Mouse (Mus musculus) megakaryocyte progenitor cell, adult 5-6 weeks (primary cell): ENCODE results near the gene Calhm3. TPM values are rescaled to one million over a fixed set of nuclear protein-coding genes. Genes with fewer than 3 reads are reported as not detected.

Experiments used
- ATAC-seq: replicated peaks from 2 replicates; pipeline ENCODE4 v1.8.0; 2016; ENCODE audit warnings: mild to moderate bottlenecking, moderate TSS enrichment, inconsistent platforms; ENCODE audit not compliant: poor library complexity
- total RNA-seq, 2 experiments: library from RNA; stranded (forward) in 1 of 2; stranded (reverse) in 1 of 2; fragments of 157-497, 149-512 nt in 1 of 2; fragments of 200-1000 nt in 1 of 2; gene quantifications; 2 replicates each; pipeline versions ENCODE4 v1.2.3 to v1.2.4; 2015 to 2017

The Calhm3 gene
- total RNA-seq, 2 experiments from 2014 or later, result not detected

GRCm38 (mm10) chr19:47122802-47123201 is 34.8 kb downstream of the Calhm3 start:
- peak; percentile 75 for ATAC-seq

- peak; percentile 83 for ATAC-seq
Measured at GRCm38 (mm10) chr19:47121054-47121453, 36.5 kb downstream of the Calhm3 start.

- no peak for ATAC-seq
Measured at GRCm38 (mm10) chr19:47118634-47119033, 38.9 kb downstream of the Calhm3 start.

- ATAC-seq, result no peak
Measured at GRCm38 (mm10) chr19:47104641-47105271, 52.8 kb downstream of the Calhm3 start.

Other genes with a start within 250 kb of the Calhm3 start
- 0.22 TPM in 1 of 2 replicates, not detected in the other for gene Ina, start 143.1 kb downstream of the Calhm3 start, total RNA-seq (2015)
- not detected in 2 replicates for gene Ina, start 143.1 kb downstream of the Calhm3 start, total RNA-seq (2017)
- 52.5 and 59.4 TPM in 2 replicates for gene Nt5c2, start 142.6 kb downstream of the Calhm3 start, total RNA-seq (2015)
- 79.3 and 80.0 TPM in 2 replicates for gene Nt5c2, start 142.6 kb downstream of the Calhm3 start, total RNA-seq (2017)
- 22.8 and 29.0 TPM in 2 replicates for gene Pcgf6, start 106.9 kb downstream of the Calhm3 start, total RNA-seq (2015)
- gene Pcgf6, start 106.9 kb downstream of the Calhm3 start, total RNA-seq (2017), result 9.1 and 14.2 TPM in 2 replicates
- gene Taf5, start 90.0 kb downstream of the Calhm3 start, total RNA-seq (2015), result 17.0 and 18.7 TPM in 2 replicates
- 20.6 and 25.7 TPM in 2 replicates for gene Taf5, start 90.0 kb downstream of the Calhm3 start, total RNA-seq (2017)
- 483 and 581 TPM in 2 replicates for gene Usmg5, start 67.1 kb downstream of the Calhm3 start, total RNA-seq (2015)
- gene Usmg5, start 67.1 kb downstream of the Calhm3 start, total RNA-seq (2017), result 452 and 544 TPM in 2 replicates
- gene Pdcd11, start 67.0 kb downstream of the Calhm3 start, total RNA-seq (2015), result 9.0 and 12.6 TPM in 2 replicates
- 23.0 and 27.4 TPM in 2 replicates for gene Pdcd11, start 67.0 kb downstream of the Calhm3 start, total RNA-seq (2017)
- gene Calhm2, start 19.5 kb downstream of the Calhm3 start, total RNA-seq (2015), result 6.1 and 7.3 TPM in 2 replicates
- 11.3 and 14.4 TPM in 2 replicates for gene Calhm2, start 19.5 kb downstream of the Calhm3 start, total RNA-seq (2017)
- not detected in 2 replicates for gene Calhm1, start 13.5 kb downstream of the Calhm3 start, total RNA-seq (2015)
- gene Calhm1, start 13.5 kb downstream of the Calhm3 start, total RNA-seq (2017), result not detected in 2 replicates
- gene Neurl1a, start 21.1 kb upstream of the Calhm3 start, total RNA-seq (2015), result not detected in 2 replicates
- 0.04 TPM in 1 of 2 replicates, not detected in the other for gene Neurl1a, start 21.1 kb upstream of the Calhm3 start, total RNA-seq (2017)